Mouse (Mus musculus) midbrain, embryonic 16.5 days (tissue): ENCODE data around the gene Gm45837. TPM values are rescaled to one million over a fixed set of nuclear protein-coding genes. Genes with fewer than 3 reads are reported as not detected.

Experiments used
- ATAC-seq: fragments of 200-750 bp; cut with Nextera tagmentation; 2 replicates; pipeline ENCODE4 v1.8.0; 2017; ENCODE audit warnings: moderate TSS enrichment
- H3K27ac ChIP-seq: fragments of 300-500 bp; sonication (generic); 2 replicates; pipeline ENCODE4 v1.5.1; 2014; ENCODE audit warnings: mild to moderate bottlenecking, low read length, mixed read lengths
- H3K27me3 ChIP-seq: fragments of 300-500 bp; sonication (generic); 2 replicates; pipeline ENCODE4 v1.6.1; 2014; ENCODE audit warnings: low read depth, low read length, mixed read lengths; ENCODE audit not compliant: control insufficient read depth, insufficient read depth
- H3K36me3 ChIP-seq: fragments of 300-500 bp; sonication (generic); 2 replicates; pipeline ENCODE4 v1.6.1; 2014; ENCODE audit warnings: mild to moderate bottlenecking, low read length, moderate library complexity, mixed read lengths; ENCODE audit not compliant: control insufficient read depth, insufficient read depth
- H3K4me1 ChIP-seq: fragments of 300-500 bp; sonication (generic); 2 replicates; pipeline ENCODE4 v1.6.1; 2014; ENCODE audit warnings: mild to moderate bottlenecking, low read length, mixed read lengths; ENCODE audit not compliant: control insufficient read depth, insufficient read depth
- H3K4me2 ChIP-seq: fragments of 300-500 bp; sonication (generic); 2 replicates; pipeline ENCODE4 v1.6.1; 2014; ENCODE audit warnings: mild to moderate bottlenecking, low read length, mixed read lengths
- H3K4me3 ChIP-seq: fragments of 300-500 bp; sonication (generic); 2 replicates; pipeline ENCODE4 v1.5.1; 2014; ENCODE audit warnings: low read depth, mild to moderate bottlenecking, low read length, moderate library complexity, mixed read lengths
- H3K9ac ChIP-seq: fragments of 300-500 bp; sonication (generic); 2 replicates; pipeline ENCODE4 v1.6.1; 2014; ENCODE audit warnings: low read depth, low read length, mixed read lengths
- H3K9me3 ChIP-seq: fragments of 300-500 bp; sonication (generic); replicated peaks from 2 replicates; pipeline ENCODE4 v1.6.1; 2014; ENCODE audit warnings: mild to moderate bottlenecking, low read length, mixed read lengths; ENCODE audit not compliant: control insufficient read depth, poor library complexity, severe bottlenecking
- WGBS: fragments of 180-500 bp; shearing (Covaris S2); extraction: QIAGEN DNeasy Blood & Tissue Kit; methylation state at CpG from one replicate; pipeline ENCODE4 v1.1.7; 2014; 5-methylcytosine and 5-hydroxymethylcytosine counted together
- polyA plus RNA-seq: library from polyadenylated mRNA; unstranded; fragments of >200 nt; fragmentation: Nextera tagmentation; extraction: Ambion mirVana; gene quantifications from 2 replicates; pipeline ENCODE4 v1.2.1, GENCODE M21; 2015

Gm45837 gene
- polyA plus RNA-seq, 1 experiment from 2014 or later: 0.69 TPM

GRCm38 (mm10) chr7:101463665-101464271, 53.1 kb downstream of the Gm45837 start:
- H3K27ac ChIP-seq: no peak overlapping the region
- H3K9me3 ChIP-seq: no peaks in the 10 kb centered on the region
- no peak for ATAC-seq
- WGBS: 67% methylated on average over 11 of the region's 11 CpGs
- no peak overlapping the region for H3K4me2 ChIP-seq
- H3K4me3 ChIP-seq: no peak overlapping the region
- H3K36me3 ChIP-seq: no peaks in the 10 kb centered on the region
- no peaks in the 10 kb centered on the region; the same call in 1 of the 2 replicates for H3K4me1 ChIP-seq
- H3K27me3 ChIP-seq: no peaks in the 10 kb centered on the region
- no peak overlapping the region for H3K9ac ChIP-seq

GRCm38 (mm10) chr7:101464927-101465326, 54.2 kb downstream of the Gm45837 start:
- no peak for ATAC-seq
- Histone ChIP-seq H3K4me3 (no peak overlapping the region), H3K9ac (no peak overlapping the region), H3K9me3 (no peaks in the 10 kb centered on the region), H3K27me3 (no peaks in the 10 kb centered on the region), H3K4me1 (no peaks in the 10 kb centered on the region; the same call in 1 of the 2 replicates), H3K36me3 (no peaks in the 10 kb centered on the region), H3K27ac (no peak overlapping the region), H3K4me2 (no peak overlapping the region)
- 74% methylated on average over 4 of the region's 4 CpGs for WGBS

- no peaks in the 10 kb centered on the region for H3K9me3 ChIP-seq
- no peak overlapping the region for H3K4me3 ChIP-seq
- 57% methylated on average over 14 of the region's 14 CpGs for WGBS
- ATAC-seq: no peak
- H3K27ac ChIP-seq: no peak overlapping the region
- H3K4me2 ChIP-seq: no peak overlapping the region
- H3K36me3 ChIP-seq: no peaks in the 10 kb centered on the region
- H3K9ac ChIP-seq: no peak overlapping the region
- no peaks in the 10 kb centered on the region for H3K27me3 ChIP-seq
- H3K4me1 ChIP-seq: no peaks in the 10 kb centered on the region
Measured at GRCm38 (mm10) chr7:101465392-101465791, 54.7 kb downstream of the Gm45837 start.

GRCm38 (mm10) chr7:101465850-101466580, 55.3 kb downstream of the Gm45837 start:
- WGBS: 88% methylated on average over 8 of the region's 8 CpGs
- H3K27ac ChIP-seq: no peak overlapping the region
- H3K4me1 ChIP-seq: no peaks in the 10 kb centered on the region
- H3K36me3 ChIP-seq: no peaks in the 10 kb centered on the region
- H3K9me3 ChIP-seq: no peaks in the 10 kb centered on the region
- no peaks in the 10 kb centered on the region for H3K27me3 ChIP-seq
- ATAC-seq: no peak
- no peak overlapping the region for H3K4me2 ChIP-seq
- H3K9ac ChIP-seq: no peak overlapping the region
- H3K4me3 ChIP-seq: no peak overlapping the region

GRCm38 (mm10) chr7:101466581-101467081, 55.9 kb downstream of the Gm45837 start:
- WGBS: 87% methylated on average over 6 of the region's 6 CpGs
- no peaks in the 10 kb centered on the region for H3K9me3 ChIP-seq
- no peak overlapping the region for H3K27ac ChIP-seq
- no peaks in the 10 kb centered on the region for H3K36me3 ChIP-seq
- H3K9ac ChIP-seq: no peak overlapping the region
- ATAC-seq: no peak
- no peak overlapping the region for H3K4me2 ChIP-seq
- H3K4me1 ChIP-seq: no peaks in the 10 kb centered on the region
- H3K4me3 ChIP-seq: no peak overlapping the region
- H3K27me3 ChIP-seq: no peaks in the 10 kb centered on the region

- 98% methylated on average over 2 of the region's 2 CpGs for WGBS
- H3K4me2 ChIP-seq: no peak overlapping the region
- no peaks in the 10 kb centered on the region for H3K9me3 ChIP-seq
- no peak overlapping the region for H3K4me3 ChIP-seq
- no peaks in the 10 kb centered on the region for H3K27me3 ChIP-seq
- ATAC-seq: no peak
- H3K36me3 ChIP-seq: no peaks in the 10 kb centered on the region
- no peak overlapping the region for H3K9ac ChIP-seq
- H3K4me1 ChIP-seq: no peaks in the 10 kb centered on the region
- no peak overlapping the region for H3K27ac ChIP-seq
Measured at GRCm38 (mm10) chr7:101471423-101471822, 60.7 kb downstream of the Gm45837 start.

GRCm38 (mm10) chr7:101471968-101472480, 61.3 kb downstream of the Gm45837 start:
- no peak overlapping the region for H3K4me3 ChIP-seq
- no peaks in the 10 kb centered on the region for H3K27me3 ChIP-seq
- H3K9ac ChIP-seq: no peak overlapping the region
- H3K4me2 ChIP-seq: no peak overlapping the region
- no peaks in the 10 kb centered on the region for H3K9me3 ChIP-seq
- 58% methylated on average over 3 of the region's 3 CpGs for WGBS
- ATAC-seq: no peak
- no peaks in the 10 kb centered on the region for H3K36me3 ChIP-seq
- H3K4me1 ChIP-seq: no peaks in the 10 kb centered on the region
- no peak overlapping the region for H3K27ac ChIP-seq

GRCm38 (mm10) chr7:101472598-101473558, 62.2 kb downstream of the Gm45837 start:
- ATAC-seq: no peak
- no peak overlapping the region for H3K27ac ChIP-seq

More at GRCm38 (mm10) chr7:101472598-101473558, 62.2 kb downstream of the Gm45837 start:
- Histone ChIP-seq H3K4me1 (no peaks in the 10 kb centered on the region), H3K9ac (no peak overlapping the region), H3K36me3 (no peaks in the 10 kb centered on the region), H3K4me2 (no peak overlapping the region), H3K27me3 (no peaks in the 10 kb centered on the region), H3K9me3 (no peaks in the 10 kb centered on the region), H3K4me3 (no peak overlapping the region)
- 57% methylated on average over 10 of the region's 10 CpGs for WGBS
